Mouse (Mus musculus): ENCODE data around the gene Mboat7. TPM values are rescaled to one million over a fixed set of nuclear protein-coding genes. Genes with fewer than 3 reads are reported as not detected.

Mboat7 gene
- total RNA-seq, 1 experiment from 2014 or later = 55.3 TPM

- DNase-seq = no peak
These were observed 419 bp upstream of the Mboat7 start for GRCm38 (mm10) chr7:3693809-3694075.

GRCm38 (mm10) chr7:3692382-3692986 is 839 bp downstream of the Mboat7 start, which contains the start of gene Tsen34:
TSS of gene Tsen34 (plus strand) at chr7:3692863.
- DNase-seq = no peak

- DNase-seq = no peak
These were observed 1.4 kb downstream of the Mboat7 start for GRCm38 (mm10) chr7:3691919-3692318.

- DNase-seq = no peak
These were observed 7.7 kb downstream of the Mboat7 start for GRCm38 (mm10) chr7:3685400-3686187.

GRCm38 (mm10) chr7:3684698-3685097 is 8.6 kb downstream of the Mboat7 start:
- DNase-seq = no peak

- no peak for DNase-seq
These were observed 9.3 kb downstream of the Mboat7 start for GRCm38 (mm10) chr7:3683908-3684550.

- DNase-seq = no peak
These were observed 16.0 kb downstream of the Mboat7 start, which contains the start of gene Tmc4 for GRCm38 (mm10) chr7:3677342-3677741. TSS of gene Tmc4 (minus strand) at chr7:3677553.

GRCm38 (mm10) chr7:3676371-3676770 is 17.0 kb downstream of the Mboat7 start:
- no peak for DNase-seq

GRCm38 (mm10) chr7:3675228-3675548 is 18.1 kb downstream of the Mboat7 start:
- no peak for DNase-seq

- peak; percentile 91 for DNase-seq
These were observed 18.7 kb downstream of the Mboat7 start for GRCm38 (mm10) chr7:3674507-3675227.

- peak; percentile 54 for DNase-seq
These were observed 26.4 kb downstream of the Mboat7 start for GRCm38 (mm10) chr7:3666921-3667391.

GRCm38 (mm10) chr7:3665215-3666114 is 27.9 kb downstream of the Mboat7 start, which contains the start of gene Leng1:
TSS of gene Leng1 (minus strand) at chr7:3665840.
- DNase-seq = peak; percentile 97

- peak; percentile 34 for DNase-seq
These were observed 28.7 kb downstream of the Mboat7 start for GRCm38 (mm10) chr7:3664524-3665214.

- no peak for DNase-seq
These were observed 34.7 kb downstream of the Mboat7 start for GRCm38 (mm10) chr7:3658578-3658977.

- no peak for DNase-seq
These were observed 36.4 kb downstream of the Mboat7 start for GRCm38 (mm10) chr7:3656966-3657365.

GRCm38 (mm10) chr7:3646641-3647040 is 46.7 kb downstream of the Mboat7 start:
- no peak for DNase-seq

GRCm38 (mm10) chr7:3646188-3646587 is 47.1 kb downstream of the Mboat7 start:
- no peak for DNase-seq

- no peak for DNase-seq
These were observed 47.8 kb downstream of the Mboat7 start for GRCm38 (mm10) chr7:3645488-3646025.

GRCm38 (mm10) chr7:3644672-3645487 is 48.4 kb downstream of the Mboat7 start, which contains the start of gene Cnot3:
TSS of gene Cnot3 (plus strand) at chr7:3645268.
- peak; percentile 98 for DNase-seq

- no peak for DNase-seq
These were observed 49.0 kb downstream of the Mboat7 start for GRCm38 (mm10) chr7:3644348-3644671.

Data from adrenal gland, postnatal 14 days (tissue).